Mouse (Mus musculus): Measurements from ENCODE around the gene Cwh43. TPM values are rescaled to one million over a fixed set of nuclear protein-coding genes. Genes with fewer than 3 reads are reported as not detected.
"Not testable (repeated sequence)": the region's sequence is repeated elsewhere in the genome, so short reads cannot be mapped to it uniquely, and the experiment has no call there.

Gene Cwh43
- polyA plus RNA-seq, 1 experiment = 0.07 TPM

DNA sequence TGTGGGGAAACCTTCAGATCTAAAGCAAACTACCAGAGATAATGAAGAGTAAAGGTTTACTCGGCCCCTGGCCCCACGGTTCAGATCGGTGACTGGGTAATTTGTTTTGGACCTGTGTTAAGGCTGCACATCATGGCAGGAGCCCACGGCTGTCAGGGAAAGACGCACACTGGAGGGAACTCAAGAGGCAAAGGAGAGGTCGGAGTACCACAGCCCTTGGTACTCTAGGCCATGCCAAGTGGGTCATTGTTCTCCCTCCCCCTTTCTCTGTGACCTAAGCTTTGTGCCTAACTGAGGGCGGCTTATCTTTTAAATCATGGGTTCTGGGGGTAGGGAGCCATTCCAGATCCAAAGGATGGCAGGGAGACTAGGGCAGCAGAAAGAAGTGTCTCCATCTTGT is 75.5 kb downstream of the Cwh43 start:
- TF ChIP-seq CTCF (IDR thresholded peaks at IDR 0.05; ENCODE audit: borderline replicate concordance, control insufficient read depth, extremely low read depth, insufficient read depth, low read length, poor library complexity) (no peak), POLR2A (IDR thresholded peaks at IDR 0.05; ENCODE audit: control insufficient read depth, extremely low read depth, insufficient read depth, low read length, poor library complexity) (no peak)
- H3K36me3 ChIP-seq (ENCODE audit: control insufficient read depth, insufficient read depth, low read length) = no peaks in the 10 kb centered on the region
- H3K4me3 ChIP-seq (ENCODE audit: control insufficient read depth, insufficient read depth, low read length) = no peak overlapping the region
- no peaks in the 10 kb centered on the region for H3K27me3 ChIP-seq (ENCODE audit: control insufficient read depth, insufficient read depth, low read length)
- DNase-seq = no peak
- H3K27ac ChIP-seq (ENCODE audit: control insufficient read depth, insufficient read depth, low read length) = no peak overlapping the region
- WGBS = 95% methylated on average over 7 of the region's 7 CpGs
- H3K4me1 ChIP-seq (replicated peaks; ENCODE audit: control insufficient read depth, insufficient read depth, low read length) = no peaks in the 10 kb centered on the region

GRCm38 (mm10) chr5:73482381-73482780 is 76.5 kb downstream of the Cwh43 start:
- H3K27ac ChIP-seq (ENCODE audit: control insufficient read depth, insufficient read depth, low read length); H3K27me3 ChIP-seq (ENCODE audit: control insufficient read depth, insufficient read depth, low read length); H3K4me3 ChIP-seq (ENCODE audit: control insufficient read depth, insufficient read depth, low read length); DNase-seq; H3K36me3 ChIP-seq (ENCODE audit: control insufficient read depth, insufficient read depth, low read length); H3K4me1 ChIP-seq (replicated peaks; ENCODE audit: control insufficient read depth, insufficient read depth, low read length): not testable (repeated sequence)
- WGBS = 81% methylated on average over 1 of the region's 1 CpGs

- TF ChIP-seq CTCF (IDR thresholded peaks at IDR 0.05; ENCODE audit: borderline replicate concordance, control insufficient read depth, extremely low read depth, insufficient read depth, low read length, poor library complexity) (no peak), POLR2A (IDR thresholded peaks at IDR 0.05; ENCODE audit: control insufficient read depth, extremely low read depth, insufficient read depth, low read length, poor library complexity) (no peak)
- no peak for DNase-seq
- 88% methylated on average over 5 of the region's 5 CpGs for WGBS
- H3K27me3 ChIP-seq (ENCODE audit: control insufficient read depth, insufficient read depth, low read length) = no peaks in the 10 kb centered on the region; the same call in 1 of the 2 replicates
- no peaks in the 10 kb centered on the region for H3K4me1 ChIP-seq (replicated peaks; ENCODE audit: control insufficient read depth, insufficient read depth, low read length)
- no peak overlapping the region for H3K27ac ChIP-seq (ENCODE audit: control insufficient read depth, insufficient read depth, low read length)
- H3K36me3 ChIP-seq (ENCODE audit: control insufficient read depth, insufficient read depth, low read length) = no peaks in the 10 kb centered on the region
- H3K4me3 ChIP-seq (ENCODE audit: control insufficient read depth, insufficient read depth, low read length) = no peak overlapping the region
These were observed 78.2 kb downstream of the Cwh43 start for GRCm38 (mm10) chr5:73484016-73484615.

- no peak for TF ChIP-seq CTCF (IDR thresholded peaks at IDR 0.05; ENCODE audit: borderline replicate concordance, control insufficient read depth, extremely low read depth, insufficient read depth, low read length, poor library complexity)
- TF ChIP-seq POLR2A (IDR thresholded peaks at IDR 0.05; ENCODE audit: control insufficient read depth, extremely low read depth, insufficient read depth, low read length, poor library complexity) = no peak
- Histone ChIP-seq H3K36me3 (ENCODE audit: control insufficient read depth, insufficient read depth, low read length) (no peaks in the 10 kb centered on the region), H3K27me3 (ENCODE audit: control insufficient read depth, insufficient read depth, low read length) (no peaks in the 10 kb centered on the region; the same call in 1 of the 2 replicates), H3K27ac (ENCODE audit: control insufficient read depth, insufficient read depth, low read length) (no peak overlapping the region), H3K4me3 (ENCODE audit: control insufficient read depth, insufficient read depth, low read length) (no peak overlapping the region), H3K4me1 (replicated peaks; ENCODE audit: control insufficient read depth, insufficient read depth, low read length) (peaks cover 5% of the 10 kb centered on the region; the same call in 1 of the 2 replicates)
- DNase-seq = no peak
- 79% methylated on average over 4 of the region's 4 CpGs for WGBS
These were observed 80.6 kb downstream of the Cwh43 start for GRCm38 (mm10) chr5:73486451-73486850.

DNA sequence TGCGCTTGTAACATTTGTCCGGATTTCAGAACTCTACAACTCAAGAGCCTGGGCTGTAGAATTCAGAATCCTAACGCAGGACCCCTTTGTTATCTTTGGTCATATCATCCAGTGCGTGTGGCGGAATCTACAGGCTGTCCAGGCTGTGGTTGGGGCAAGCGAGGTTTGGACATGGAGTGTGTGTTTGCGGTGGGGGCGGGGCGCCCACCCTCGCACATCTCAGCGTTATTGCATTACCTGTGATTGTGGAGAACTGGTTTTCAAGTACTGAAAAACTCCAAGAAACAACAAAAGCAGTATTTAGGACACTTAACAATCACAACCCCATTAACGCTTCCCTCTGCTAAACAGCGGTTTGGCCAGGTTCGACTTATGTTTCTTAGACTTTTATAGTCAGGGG is 84.0 kb downstream of the Cwh43 start:
- Histone ChIP-seq H3K27ac (ENCODE audit: control insufficient read depth, insufficient read depth, low read length) (no peak overlapping the region), H3K27me3 (ENCODE audit: control insufficient read depth, insufficient read depth, low read length) (no peaks in the 10 kb centered on the region; the same call in 1 of the 2 replicates), H3K36me3 (ENCODE audit: control insufficient read depth, insufficient read depth, low read length) (no peaks in the 10 kb centered on the region), H3K4me1 (replicated peaks; ENCODE audit: control insufficient read depth, insufficient read depth, low read length) (peaks cover 7% of the 10 kb centered on the region), H3K4me3 (ENCODE audit: control insufficient read depth, insufficient read depth, low read length) (peak overlapping the region; percentile 52; the same call in 1 of the 2 replicates)
- WGBS = 10% methylated on average over 14 of the region's 14 CpGs
- TF ChIP-seq POLR2A (IDR thresholded peaks at IDR 0.05; ENCODE audit: control insufficient read depth, extremely low read depth, insufficient read depth, low read length, poor library complexity) (no peak), CTCF (IDR thresholded peaks at IDR 0.05; ENCODE audit: borderline replicate concordance, control insufficient read depth, extremely low read depth, insufficient read depth, low read length, poor library complexity) (no peak)
- peak; percentile 6 for DNase-seq

DNA sequence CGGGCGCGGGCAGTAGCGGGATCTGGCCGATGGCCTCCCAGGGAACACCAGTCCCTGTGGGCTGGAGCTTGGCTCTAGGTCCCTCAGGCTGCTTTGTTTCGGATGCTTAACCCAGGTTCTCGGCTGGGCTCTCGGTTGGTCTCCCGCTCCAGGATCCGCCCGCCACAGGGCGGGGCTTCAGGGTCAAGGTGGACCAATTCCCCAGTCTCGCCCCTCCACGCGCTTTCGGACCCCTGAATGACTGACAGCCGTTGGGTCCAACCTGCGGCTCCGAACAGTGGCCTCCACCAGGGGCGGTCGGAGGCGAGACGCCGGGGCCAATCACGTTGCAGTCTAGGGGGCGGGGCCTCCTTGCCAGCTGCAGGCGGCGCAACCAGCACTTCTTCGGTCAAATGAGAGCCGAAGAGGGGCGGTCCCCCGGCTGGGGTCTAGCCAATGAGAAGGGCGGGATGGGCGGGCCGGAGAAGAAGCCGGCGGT is 84.8 kb downstream of the Cwh43 start:
- peak overlapping the region; percentile 55 for H3K4me3 ChIP-seq (ENCODE audit: control insufficient read depth, insufficient read depth, low read length)
- TF ChIP-seq CTCF (IDR thresholded peaks at IDR 0.05; ENCODE audit: borderline replicate concordance, control insufficient read depth, extremely low read depth, insufficient read depth, low read length, poor library complexity) (peak; percentile 67; the same call in 1 of the 2 replicates), POLR2A (IDR thresholded peaks at IDR 0.05; ENCODE audit: control insufficient read depth, extremely low read depth, insufficient read depth, low read length, poor library complexity) (no peak)
- no peak overlapping the region for H3K27ac ChIP-seq (ENCODE audit: control insufficient read depth, insufficient read depth, low read length)

More for the DNA sequence above, 84.8 kb downstream of the Cwh43 start:
- Histone ChIP-seq H3K4me1 (replicated peaks; ENCODE audit: control insufficient read depth, insufficient read depth, low read length) (peaks cover 7% of the 10 kb centered on the region), H3K27me3 (ENCODE audit: control insufficient read depth, insufficient read depth, low read length) (no peaks in the 10 kb centered on the region; the same call in 1 of the 2 replicates), H3K36me3 (ENCODE audit: control insufficient read depth, insufficient read depth, low read length) (no peaks in the 10 kb centered on the region)
- WGBS = under 1% methylated on average over 37 of the region's 37 CpGs
- DNase-seq = peak; percentile 99
